Mouse (Mus musculus) cerebellum, postnatal 14 days (tissue): ENCODE measurements at regions not wholly inside any gene's neighbourhood (a gene's known extent, or its start where the extent isn't known, plus 50 kb on each side); places are given as distances from the start of the nearest gene placed in this dataset.
A peak's percentile ranks its signal among the peaks of the same experiment; 100 is the strongest.

ENCODE experiments used
- DNase-seq, 2 experiments: peaks; one replicate each; pipeline ENCODE4 v3.0.0; 2021; ENCODE audit warnings: mixed read lengths in 2 of 2

DNA sequence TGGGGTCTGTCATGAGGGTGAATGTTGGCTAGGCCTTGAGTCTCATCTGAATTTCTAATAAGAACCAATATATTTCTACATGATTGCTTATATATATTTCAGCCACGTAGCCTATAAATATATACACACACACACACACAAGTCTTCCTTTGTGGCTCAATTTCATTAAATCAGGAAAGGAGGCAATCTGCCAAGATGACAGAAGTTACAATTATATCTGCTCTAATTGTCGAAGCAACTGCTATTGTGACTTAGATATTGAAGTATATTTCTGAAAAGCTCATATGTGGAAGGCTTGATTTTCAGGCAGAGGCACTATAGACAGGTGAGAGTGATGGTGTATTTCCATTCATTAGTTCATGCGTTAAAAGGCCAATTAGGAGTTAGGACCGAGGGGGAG, 850.7 kb downstream of the H2al1n start:
- peak; percentile 15 to 59 for DNase-seq

DNA sequence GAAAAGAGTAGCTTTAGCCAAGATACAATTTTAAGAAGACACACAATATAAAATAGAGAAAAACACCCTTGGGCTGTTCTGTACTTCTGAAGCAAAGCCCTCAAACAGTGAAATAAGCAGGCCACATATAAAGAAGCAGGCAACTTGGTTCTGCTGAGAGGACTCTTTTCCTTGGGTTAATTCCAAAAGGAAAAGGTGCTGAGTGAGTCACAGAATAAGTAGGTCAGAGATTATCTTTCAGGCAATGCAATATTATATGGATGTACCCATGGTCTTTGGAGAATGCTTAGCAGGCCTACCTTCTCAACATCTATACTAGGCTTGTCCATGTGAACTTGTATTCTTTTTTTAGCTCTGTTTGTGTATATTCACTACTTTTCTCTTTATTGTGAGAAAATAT, 854.8 kb downstream of the H2al1n start:
- DNase-seq = no peak
